Mouse (Mus musculus): ENCODE results near the gene Cnot10. TPM values are rescaled to one million over a fixed set of nuclear protein-coding genes. Genes with fewer than 3 reads are reported as not detected.

The Cnot10 gene
- total RNA-seq, 1 experiment from 2014 or later = 45.1 TPM

GRCm38 (mm10) chr9:114562031-114562918 lies 77.7 kb downstream of the Cnot10 start:
- no peak for ATAC-seq (replicated peaks in 1 of 2; ENCODE audit: insufficient read depth in 1 of 2, low FRiP score in 2 of 2, low TSS enrichment in 1 of 2, low read depth in 1 of 2, poor library complexity in 2 of 2, severe bottlenecking in 2 of 2)

- no peak for ATAC-seq (replicated peaks in 1 of 2; ENCODE audit: insufficient read depth in 1 of 2, low FRiP score in 2 of 2, low TSS enrichment in 1 of 2, low read depth in 1 of 2, poor library complexity in 2 of 2, severe bottlenecking in 2 of 2)
Measured at GRCm38 (mm10) chr9:114561671-114561971, 78.4 kb downstream of the Cnot10 start.

- ATAC-seq (replicated peaks in 1 of 2; ENCODE audit: insufficient read depth in 1 of 2, low FRiP score in 2 of 2, low TSS enrichment in 1 of 2, low read depth in 1 of 2, poor library complexity in 2 of 2, severe bottlenecking in 2 of 2) = no peak
Measured at GRCm38 (mm10) chr9:114560771-114561670, 79.0 kb downstream of the Cnot10 start.

GRCm38 (mm10) chr9:114560141-114560540 lies 79.8 kb downstream of the Cnot10 start:
- ATAC-seq (replicated peaks in 1 of 2; ENCODE audit: insufficient read depth in 1 of 2, low FRiP score in 2 of 2, low TSS enrichment in 1 of 2, low read depth in 1 of 2, poor library complexity in 2 of 2, severe bottlenecking in 2 of 2) = no peak

GRCm38 (mm10) chr9:114557086-114557485 lies 82.9 kb downstream of the Cnot10 start:
- ATAC-seq (replicated peaks in 1 of 2; ENCODE audit: insufficient read depth in 1 of 2, low FRiP score in 2 of 2, low TSS enrichment in 1 of 2, low read depth in 1 of 2, poor library complexity in 2 of 2, severe bottlenecking in 2 of 2) = no peak

- ATAC-seq (replicated peaks in 1 of 2; ENCODE audit: insufficient read depth in 1 of 2, low FRiP score in 2 of 2, low TSS enrichment in 1 of 2, low read depth in 1 of 2, poor library complexity in 2 of 2, severe bottlenecking in 2 of 2) = no peak
Measured at GRCm38 (mm10) chr9:114556276-114556855, 83.6 kb downstream of the Cnot10 start.

DNA sequence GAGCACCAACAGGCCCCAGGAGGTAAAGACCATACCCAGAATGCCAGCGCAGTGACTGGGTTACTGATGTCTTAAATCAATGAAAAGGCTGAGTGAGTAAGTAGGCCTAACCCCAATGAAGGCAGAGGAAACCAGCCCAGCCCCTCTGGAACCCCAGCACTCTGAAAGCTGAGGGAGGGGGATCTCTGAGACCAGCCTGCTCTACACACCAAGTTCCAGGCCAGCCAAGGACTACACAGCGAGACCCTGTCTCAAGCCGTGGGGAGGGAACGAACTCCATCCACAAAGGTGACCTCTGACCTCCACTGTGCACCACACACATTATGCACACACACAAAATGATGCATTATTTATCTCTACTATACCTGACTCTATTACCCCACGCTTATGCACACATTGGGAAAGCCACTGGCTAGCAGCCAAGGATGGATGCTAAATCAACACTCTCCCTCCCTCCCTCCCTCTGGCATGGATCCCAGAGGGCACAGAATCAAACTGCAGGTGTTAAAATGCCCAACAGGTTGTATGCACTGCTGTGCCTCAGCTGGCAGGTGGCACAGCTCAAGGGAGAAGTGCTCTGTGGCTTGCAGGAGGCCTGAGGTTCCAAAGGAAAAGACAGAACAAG lies 85.5 kb downstream of the Cnot10 start:
- ATAC-seq (replicated peaks in 1 of 2; ENCODE audit: insufficient read depth in 1 of 2, low FRiP score in 2 of 2, low TSS enrichment in 1 of 2, low read depth in 1 of 2, poor library complexity in 2 of 2, severe bottlenecking in 2 of 2) = no peak

GRCm38 (mm10) chr9:114553828-114554227 lies 86.2 kb downstream of the Cnot10 start:
- peak in 1 of 2 experiments; percentile 7; a peak in 1 of 4 replicates for ATAC-seq (replicated peaks in 1 of 2; ENCODE audit: insufficient read depth in 1 of 2, low FRiP score in 2 of 2, low TSS enrichment in 1 of 2, low read depth in 1 of 2, poor library complexity in 2 of 2, severe bottlenecking in 2 of 2)

DNA sequence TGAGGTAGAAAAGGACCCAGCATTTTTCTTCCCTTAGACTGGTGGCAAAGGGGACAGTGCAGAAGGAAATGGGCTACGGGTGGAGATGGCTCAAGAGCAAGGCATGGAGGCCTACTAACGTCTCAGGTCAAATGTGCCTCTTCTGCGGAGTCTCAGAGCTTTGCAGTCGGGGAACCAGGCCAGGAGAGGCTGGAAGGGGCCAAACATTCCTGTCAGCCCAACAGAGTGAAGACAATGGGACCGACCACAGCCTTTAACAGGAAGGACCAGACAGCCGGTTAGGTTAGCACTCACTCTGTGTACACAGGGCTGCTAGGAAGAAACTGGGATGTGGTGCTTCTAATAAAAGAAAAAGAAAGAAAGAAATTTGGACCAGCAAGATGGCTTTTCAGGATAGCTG lies 90.0 kb downstream of the Cnot10 start:
- ATAC-seq (replicated peaks in 1 of 2; ENCODE audit: insufficient read depth in 1 of 2, low FRiP score in 2 of 2, low TSS enrichment in 1 of 2, low read depth in 1 of 2, poor library complexity in 2 of 2, severe bottlenecking in 2 of 2) = no peak

DNA sequence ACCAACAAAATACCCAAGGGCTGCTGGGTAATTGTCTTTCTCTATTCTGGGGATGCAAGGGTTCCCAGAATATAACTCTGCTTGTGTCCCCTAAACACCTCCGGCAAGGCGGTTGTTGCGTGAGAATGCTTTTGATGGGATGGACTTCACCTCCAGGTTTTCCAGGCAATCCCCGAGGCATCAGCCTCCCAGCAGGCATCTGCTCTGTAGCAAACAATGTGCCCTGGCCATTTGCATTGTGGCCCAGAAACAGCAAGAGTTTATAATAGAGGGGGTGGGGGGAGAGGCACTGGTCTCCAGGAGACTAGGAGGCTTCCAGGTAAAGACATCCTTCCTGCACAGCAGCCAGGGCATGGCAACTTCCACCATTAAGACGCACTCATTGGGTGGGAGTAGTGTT lies 90.9 kb downstream of the Cnot10 start:
- no peak for ATAC-seq (replicated peaks in 1 of 2; ENCODE audit: insufficient read depth in 1 of 2, low FRiP score in 2 of 2, low TSS enrichment in 1 of 2, low read depth in 1 of 2, poor library complexity in 2 of 2, severe bottlenecking in 2 of 2)

GRCm38 (mm10) chr9:114548496-114548895 lies 91.5 kb downstream of the Cnot10 start:
- ATAC-seq (replicated peaks in 1 of 2; ENCODE audit: insufficient read depth in 1 of 2, low FRiP score in 2 of 2, low TSS enrichment in 1 of 2, low read depth in 1 of 2, poor library complexity in 2 of 2, severe bottlenecking in 2 of 2) = no peak

DNA sequence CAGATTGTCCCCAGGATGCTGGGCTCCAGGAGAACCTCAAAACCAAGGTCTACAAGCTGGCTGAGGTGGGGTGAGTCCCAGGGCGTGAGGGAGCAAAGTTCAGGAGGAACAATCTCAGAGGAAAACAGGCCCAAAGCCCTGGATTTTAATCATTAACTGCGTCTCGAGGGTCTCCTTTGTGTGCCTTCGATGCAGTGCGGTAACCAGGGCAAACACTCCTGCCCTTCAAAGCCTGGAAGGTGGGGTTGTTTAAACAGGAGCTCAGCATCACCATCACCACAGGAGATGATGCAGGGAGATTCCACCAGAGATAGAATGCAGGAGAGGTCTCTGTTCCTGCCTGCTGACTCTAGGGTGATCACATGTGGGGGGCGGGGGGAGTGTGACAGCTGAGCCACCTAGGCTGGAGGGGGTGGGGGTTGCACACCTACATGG lies 92.3 kb downstream of the Cnot10 start:
- no peak for ATAC-seq (replicated peaks in 1 of 2; ENCODE audit: insufficient read depth in 1 of 2, low FRiP score in 2 of 2, low TSS enrichment in 1 of 2, low read depth in 1 of 2, poor library complexity in 2 of 2, severe bottlenecking in 2 of 2)

DNA sequence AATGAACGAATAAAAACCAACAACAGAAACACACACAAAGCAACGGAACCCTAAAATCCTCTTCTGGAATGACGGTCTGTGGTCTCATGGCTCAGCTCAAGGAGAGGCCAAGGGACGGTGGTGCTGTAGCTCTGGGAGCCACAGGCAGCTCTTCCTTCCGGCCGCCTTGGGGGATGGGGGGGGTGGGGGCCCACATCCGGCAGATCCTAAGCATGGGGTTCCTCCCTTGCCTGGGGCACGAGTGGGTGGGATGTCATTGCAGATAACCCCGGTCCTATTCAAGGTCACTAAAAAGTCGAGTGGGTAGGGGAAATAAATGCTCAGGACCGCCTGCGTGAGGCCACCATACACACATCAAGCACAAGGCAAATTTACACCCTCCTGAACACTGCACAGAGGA lies 93.2 kb downstream of the Cnot10 start:
- ATAC-seq (replicated peaks in 1 of 2; ENCODE audit: insufficient read depth in 1 of 2, low FRiP score in 2 of 2, low TSS enrichment in 1 of 2, low read depth in 1 of 2, poor library complexity in 2 of 2, severe bottlenecking in 2 of 2) = no peak

- 0 out of 4 replicates have a peak, but pooled peaks of 1 of the 2 experiments have one; percentile 23 for ATAC-seq (replicated peaks in 1 of 2; ENCODE audit: insufficient read depth in 1 of 2, low FRiP score in 2 of 2, low TSS enrichment in 1 of 2, low read depth in 1 of 2, poor library complexity in 2 of 2, severe bottlenecking in 2 of 2)
Measured at GRCm38 (mm10) chr9:114544754-114545393, 95.1 kb downstream of the Cnot10 start.

GRCm38 (mm10) chr9:114543882-114544753 lies 95.9 kb downstream of the Cnot10 start:
- ATAC-seq (replicated peaks in 1 of 2; ENCODE audit: insufficient read depth in 1 of 2, low FRiP score in 2 of 2, low TSS enrichment in 1 of 2, low read depth in 1 of 2, poor library complexity in 2 of 2, severe bottlenecking in 2 of 2) = peak; percentile 31 to 50; a peak in 3 of 4 replicates

DNA sequence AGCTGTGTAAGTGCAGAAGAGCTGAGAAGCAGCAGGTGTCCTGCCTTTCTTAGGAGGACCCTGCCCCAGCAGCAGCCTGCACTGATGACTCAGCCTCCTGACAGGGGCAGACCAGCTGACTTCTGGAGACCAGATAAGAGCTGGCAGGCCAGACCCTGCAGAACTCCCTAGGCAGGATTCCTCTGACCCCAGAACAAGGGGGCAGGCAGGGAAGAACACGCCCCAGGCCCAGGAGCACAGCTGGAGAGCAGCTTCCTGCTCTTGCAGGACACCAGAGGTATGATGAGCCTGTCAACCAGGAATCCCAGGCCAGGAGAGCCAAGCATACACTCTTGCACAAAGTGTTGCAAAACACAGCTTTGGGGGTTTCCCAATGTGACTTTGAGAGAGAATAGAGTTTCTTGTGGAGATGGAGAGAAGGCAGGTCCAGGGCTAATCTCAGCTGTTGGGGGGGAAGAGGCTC lies 98.7 kb downstream of the Cnot10 start:
- no peak for ATAC-seq (replicated peaks in 1 of 2; ENCODE audit: insufficient read depth in 1 of 2, low FRiP score in 2 of 2, low TSS enrichment in 1 of 2, low read depth in 1 of 2, poor library complexity in 2 of 2, severe bottlenecking in 2 of 2)

All from hematopoietic stem cell, adult 5-6 weeks (primary cell).